Mouse (Mus musculus) adrenal gland, postnatal 10 days (tissue): Measurements from ENCODE around the gene Mmp14. TPM values are rescaled to one million over a fixed set of nuclear protein-coding genes. Genes with fewer than 3 reads are reported as not detected.

Experiments used
- DNase-seq: peaks from one replicate; pipeline ENCODE4 v3.0.0; 2021; ENCODE audit warnings: mixed read lengths
- long read RNA-seq, 2 experiments: library from polyadenylated mRNA; stranded (forward); transcript quantifications; one replicate each; pipeline ENCODE4 v2.0.0; 2021
- total RNA-seq, 2 experiments: library from RNA; stranded (reverse); gene quantifications; 2 replicates each; pipeline ENCODE4 v1.2.3; 2021

The Mmp14 gene
- 100 to 1,000 TPM; 127 to 128 TPM for total RNA-seq
- long read RNA-seq, experiment 1, transcript Mmp14-201 (10 exons, 2,596 nt) = major isoform, 93 of 138 reads
- long read RNA-seq, experiment 1, partial matches to known transcripts = 33 of 138 reads
- long read RNA-seq, experiment 1, other reads (novel, unspliced or antisense) = 12 of 138 reads
- long read RNA-seq, experiment 2, transcript Mmp14-201 (10 exons, 2,596 nt) = major isoform, 60 of 69 reads
- long read RNA-seq, experiment 2, partial matches to known transcripts = 3 of 69 reads
- long read RNA-seq, experiment 2, other reads (novel, unspliced or antisense) = 6 of 69 reads

DNA sequence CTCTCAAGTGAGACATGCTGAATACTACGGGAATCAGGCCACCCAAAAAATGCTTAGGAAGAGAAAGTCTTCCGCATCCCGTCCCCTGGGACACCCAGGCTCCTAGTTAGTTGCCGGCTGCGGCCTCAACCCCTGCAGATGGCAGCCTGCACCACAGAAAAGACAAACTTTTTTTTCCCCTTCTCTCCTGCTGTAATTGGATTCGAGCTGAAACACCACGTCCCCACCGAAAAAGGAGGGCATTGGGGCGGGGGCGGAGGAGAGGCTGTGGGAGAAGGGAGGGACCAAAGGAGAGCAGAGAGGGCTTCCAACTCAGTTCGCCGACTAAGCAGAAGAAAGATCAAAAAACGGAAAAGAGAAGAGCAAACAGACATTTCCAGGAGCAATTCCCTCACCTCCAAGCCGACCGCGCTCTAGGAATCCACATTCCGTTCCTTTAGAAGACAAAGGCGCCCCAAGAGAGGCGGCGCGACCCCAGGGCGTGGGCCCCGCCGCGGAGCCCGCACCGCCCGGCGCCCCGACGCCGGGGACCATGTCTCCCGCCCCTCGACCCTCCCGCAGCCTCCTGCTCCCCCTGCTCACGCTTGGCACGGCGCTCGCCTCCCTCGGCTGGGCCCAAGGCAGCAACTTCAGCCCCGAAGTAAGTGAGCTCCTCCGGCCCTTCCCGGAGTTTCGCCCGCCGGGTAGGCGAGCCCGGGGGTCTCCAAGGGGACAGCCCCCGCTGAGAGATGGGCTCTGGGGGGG is at the start of gene Mmp14:
Gene Mmp14 (plus strand): TSS at position 279 of the 744 bp plus-strand sequence.
- DNase-seq = peak; percentile 86

DNA sequence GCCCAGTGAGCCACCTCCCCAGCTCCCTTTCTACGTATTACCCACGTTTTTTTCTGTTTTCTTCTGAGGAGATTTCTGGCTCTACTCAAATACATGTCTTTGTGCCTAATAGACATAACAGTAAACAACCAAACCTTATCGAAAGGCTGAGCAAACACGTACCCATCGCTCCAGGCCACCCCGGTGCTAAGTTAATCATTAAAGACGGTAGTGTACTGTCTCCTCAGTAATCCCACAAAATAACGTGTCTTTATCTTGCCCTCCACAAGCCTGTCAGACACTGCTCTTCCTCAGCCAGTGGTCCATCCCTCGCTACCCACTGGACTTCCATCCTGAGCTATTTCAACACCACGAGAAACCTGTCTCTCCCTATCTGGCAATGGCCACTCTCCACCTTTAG is 49.6 kb upstream of the Mmp14 start:
- no peak for DNase-seq

DNA sequence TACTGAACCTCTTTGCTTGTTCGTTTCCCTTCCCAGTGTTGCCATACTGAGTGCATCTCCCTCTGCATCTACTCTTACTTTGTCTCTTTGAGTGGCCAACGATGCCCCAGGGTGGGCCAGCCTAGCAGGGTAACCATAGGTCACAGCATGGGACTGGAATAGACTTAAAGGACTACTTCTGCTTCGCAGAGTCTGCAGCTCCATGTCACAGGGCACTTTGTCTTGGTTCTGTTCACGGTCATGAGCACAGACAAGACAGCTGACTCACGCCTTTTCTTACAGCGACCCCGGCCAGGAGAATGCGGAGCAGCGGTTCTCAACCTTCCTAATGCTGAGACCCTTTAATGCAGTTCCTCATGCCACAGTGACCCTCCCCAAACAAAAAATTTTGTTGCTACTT is 48.8 kb upstream of the Mmp14 start:
- no peak for DNase-seq

DNA sequence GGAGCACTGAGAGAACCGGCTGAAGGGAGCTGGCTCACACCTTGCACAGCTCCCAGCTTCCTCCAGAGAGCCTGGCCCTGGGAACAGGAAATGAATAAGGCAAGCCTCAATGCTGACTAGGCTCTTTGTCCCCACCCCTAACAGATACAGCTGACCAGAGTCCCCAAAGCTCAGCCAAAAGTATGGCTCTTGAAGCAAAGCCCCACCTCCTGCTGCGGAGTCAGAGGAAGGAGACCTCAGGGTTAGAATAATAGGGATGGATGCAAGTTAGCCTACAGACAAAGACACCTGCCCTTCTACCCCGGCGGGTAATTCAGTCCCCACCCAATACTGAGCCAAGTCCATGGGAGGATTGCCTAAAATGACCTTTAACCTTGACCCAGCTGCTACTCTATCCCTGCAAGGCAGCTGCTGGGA is 48.0 kb upstream of the Mmp14 start:
- no peak for DNase-seq

DNA sequence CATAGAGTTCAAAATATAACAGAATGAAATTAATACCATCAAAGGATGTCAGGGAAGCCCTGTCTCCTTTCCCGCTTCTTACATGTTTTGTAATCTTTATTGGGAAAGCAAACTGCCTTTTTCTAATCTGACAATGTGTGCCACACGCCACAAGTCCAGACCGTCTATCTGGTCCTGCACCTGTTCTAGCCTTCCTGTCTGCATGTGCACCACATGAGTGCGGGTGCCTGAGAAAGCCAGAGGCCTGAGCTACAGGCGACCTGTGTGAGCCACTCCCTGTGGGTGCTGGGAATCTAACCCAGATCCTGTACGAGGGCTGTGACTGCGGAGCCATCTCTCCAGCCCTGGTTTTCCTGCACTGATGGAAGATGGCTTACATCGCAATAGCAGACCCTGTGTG is 47.0 kb upstream of the Mmp14 start:
- no peak for DNase-seq

GRCm38 (mm10) chr14:54385968-54386618 is 45.3 kb upstream of the Mmp14 start:
- DNase-seq = no peak

DNA sequence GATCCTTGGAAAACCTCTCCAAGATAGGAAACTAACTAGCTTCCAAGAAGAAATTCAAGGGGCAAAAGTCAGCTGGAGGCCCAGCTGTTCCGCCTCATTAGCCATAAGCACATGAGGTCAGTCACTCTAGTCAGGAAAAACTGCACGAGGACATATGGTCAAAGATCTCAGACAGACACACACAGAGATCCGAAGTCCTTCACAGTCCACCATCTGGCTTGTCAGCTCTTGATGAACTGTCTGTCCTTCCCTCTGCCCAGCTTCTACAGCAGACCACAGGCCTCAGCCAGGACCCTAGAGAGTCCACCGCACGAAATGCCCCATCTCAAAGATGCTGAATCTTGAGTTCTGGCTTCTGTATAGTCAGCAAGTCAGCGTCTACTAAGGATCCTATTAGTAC is 43.9 kb upstream of the Mmp14 start:
- DNase-seq = no peak

- no peak for DNase-seq
Observed at GRCm38 (mm10) chr14:54390843-54391242, 40.6 kb upstream of the Mmp14 start.

- no peak for DNase-seq
Observed at GRCm38 (mm10) chr14:54393794-54394193, 37.6 kb upstream of the Mmp14 start.

DNA sequence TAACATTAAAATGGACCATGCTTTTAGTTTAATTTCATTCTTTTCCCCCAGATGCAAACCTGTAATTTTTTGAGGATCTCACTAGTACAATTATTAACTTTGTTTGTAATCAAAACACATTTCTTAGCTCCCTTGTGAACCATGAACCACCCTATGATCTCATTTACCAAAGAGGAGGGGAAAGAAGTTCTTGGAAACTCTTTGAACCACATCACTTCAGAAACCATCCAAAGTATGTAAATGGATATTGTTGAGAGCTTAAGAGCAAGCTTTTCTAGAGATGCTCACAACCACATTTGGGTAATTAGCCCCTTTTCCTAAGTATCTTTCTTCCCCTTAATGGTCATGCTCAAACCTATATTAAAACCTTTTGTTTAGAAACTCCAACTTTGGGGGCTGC is 37.1 kb upstream of the Mmp14 start:
- DNase-seq = no peak

- DNase-seq = no peak
Observed at GRCm38 (mm10) chr14:54396685-54397084, 34.7 kb upstream of the Mmp14 start.

GRCm38 (mm10) chr14:54397872-54398527 is 33.4 kb upstream of the Mmp14 start:
- no peak for DNase-seq

DNA sequence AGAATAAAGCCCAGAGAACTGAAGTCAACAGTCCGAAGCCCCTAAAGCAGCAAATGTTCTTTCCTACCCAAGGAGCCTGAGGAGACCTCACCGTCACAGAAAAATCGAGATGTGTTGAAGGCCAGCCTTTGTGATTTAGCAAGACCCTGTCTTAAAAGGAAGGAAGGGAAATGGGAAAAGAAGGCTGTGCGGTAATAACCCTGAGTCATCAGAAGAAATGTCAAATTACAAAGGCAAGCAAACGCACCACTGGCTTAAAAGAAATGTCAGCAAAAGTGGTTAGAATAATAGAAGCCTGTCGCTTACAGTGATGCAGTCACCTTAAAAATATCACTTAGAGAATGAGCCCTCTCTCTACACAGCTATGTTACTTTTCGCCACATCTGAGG is 32.9 kb upstream of the Mmp14 start:
- DNase-seq = no peak

DNA sequence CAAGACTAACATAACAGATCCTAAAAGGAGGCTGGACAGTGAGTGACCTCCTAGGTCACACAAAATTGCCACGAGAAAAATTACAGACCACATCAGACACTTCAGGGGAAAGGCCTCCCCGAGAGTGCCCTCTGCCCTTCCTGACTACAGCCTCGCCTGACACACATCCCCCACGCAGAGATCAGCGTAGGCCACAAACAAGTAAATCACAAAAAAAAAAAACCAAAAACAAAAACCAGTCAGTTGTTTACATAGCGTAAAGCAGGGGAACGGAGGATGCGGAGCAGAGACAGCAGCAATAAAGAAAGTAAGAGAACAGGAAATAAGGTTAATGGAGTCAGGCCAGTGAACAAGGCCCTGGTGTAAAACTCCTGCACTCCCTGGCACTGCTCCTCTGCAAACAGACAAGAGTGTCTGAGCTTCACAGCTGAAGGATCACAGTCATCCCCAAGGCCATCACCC is 32.5 kb upstream of the Mmp14 start:
- no peak for DNase-seq

DNA sequence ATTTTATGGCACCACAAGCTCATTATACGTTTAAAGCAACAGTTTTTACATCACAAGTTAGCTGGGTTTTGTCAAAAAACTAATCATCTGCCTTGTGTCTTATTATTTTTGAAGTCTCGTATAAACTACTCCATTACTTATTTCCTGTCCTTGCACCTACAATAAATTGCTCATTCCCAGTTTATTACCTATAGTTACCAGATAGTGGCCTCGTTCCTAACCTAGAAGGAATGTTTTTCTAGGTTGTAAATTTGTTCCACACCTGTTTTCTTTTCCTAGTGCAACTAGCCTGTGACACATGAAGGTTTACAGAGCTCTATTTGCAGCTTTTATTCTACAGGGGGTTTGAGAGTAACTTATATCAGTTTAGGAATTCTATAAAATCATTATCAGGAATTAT is 29.7 kb upstream of the Mmp14 start:
- DNase-seq = no peak

DNA sequence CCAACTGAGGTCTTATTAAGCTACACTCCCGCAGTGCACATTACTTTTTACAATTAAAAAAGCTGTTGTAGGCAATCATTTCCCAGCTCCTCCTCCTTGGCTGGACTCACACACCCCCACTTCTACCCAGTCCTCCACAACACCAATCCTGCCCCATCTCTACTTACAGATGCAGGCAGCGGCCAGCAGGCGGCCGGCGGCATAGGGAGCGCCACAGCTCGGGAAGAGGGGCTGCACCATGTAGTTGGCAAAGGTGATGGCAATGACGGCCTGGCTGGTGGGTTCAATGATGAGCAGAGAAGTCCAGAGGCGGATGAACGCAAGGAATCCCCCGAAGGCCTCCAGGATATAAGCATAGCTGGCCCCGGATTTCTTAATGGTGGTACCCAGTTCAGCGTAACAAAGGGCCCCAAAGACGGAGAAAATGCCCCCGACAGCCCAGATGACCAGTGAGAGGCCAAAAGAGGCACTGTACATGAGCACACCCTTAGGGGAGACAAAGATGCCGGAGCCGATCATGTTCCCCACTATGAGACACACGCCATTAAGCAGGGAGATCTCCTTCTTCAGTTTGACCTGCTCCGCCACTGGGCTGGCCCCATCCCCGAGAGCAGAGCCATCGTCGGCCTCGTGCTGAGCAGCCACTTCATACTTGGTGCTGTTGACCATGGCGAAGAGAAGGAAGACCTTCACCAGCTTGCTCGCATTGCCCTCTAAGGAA is 22.9 kb upstream of the Mmp14 start:
- no peak for DNase-seq

GRCm38 (mm10) chr14:54409057-54409645 is 22.3 kb upstream of the Mmp14 start:
- no peak for DNase-seq

- DNase-seq = peak; percentile 25
Observed at GRCm38 (mm10) chr14:54409980-54410810, 21.2 kb upstream of the Mmp14 start.

GRCm38 (mm10) chr14:54412000-54412576 is 19.3 kb upstream of the Mmp14 start:
- DNase-seq = no peak

DNA sequence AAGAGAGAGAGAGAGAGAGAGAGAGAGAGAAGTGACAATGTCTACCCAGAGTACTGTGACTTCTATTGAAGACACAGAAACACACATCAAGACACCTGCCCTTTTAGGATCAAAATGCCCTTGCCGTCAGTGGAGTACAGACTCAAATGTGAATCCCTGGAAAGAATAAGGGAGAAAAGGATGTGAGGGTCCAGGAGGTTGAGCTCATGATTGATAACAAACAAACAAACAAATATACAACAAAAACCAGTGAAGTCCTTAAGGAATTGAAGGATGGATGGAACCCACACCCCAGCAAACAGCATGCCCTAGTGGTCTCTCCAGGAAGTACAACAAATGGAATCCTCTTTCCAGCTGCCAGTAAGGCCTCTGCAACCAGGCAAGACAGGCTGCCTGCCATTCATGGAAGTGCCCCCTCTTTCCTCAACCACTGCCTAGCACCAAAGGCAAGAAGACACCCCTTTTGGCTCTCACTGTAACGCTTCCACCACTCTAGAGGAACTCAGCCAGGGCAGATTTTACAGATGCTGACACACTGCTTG is 18.7 kb upstream of the Mmp14 start:
- peak; percentile 78 for DNase-seq
